Mouse (Mus musculus) lung, postnatal 0 days (tissue): Measurements from ENCODE around the gene Sapcd1. TPM values are rescaled to one million over a fixed set of nuclear protein-coding genes. Genes with fewer than 3 reads are reported as not detected.

Source experiments
- ATAC-seq: fragments of 200-750 bp; cut with Nextera tagmentation; 2 replicates; pipeline ENCODE4 v1.8.0; 2017; ENCODE audit warnings: moderate library complexity
- DNase-seq: peaks from one replicate; pipeline ENCODE4 v3.0.0-alpha.2; 2016; ENCODE audit warnings: low spot score
- H3K27ac ChIP-seq: fragments of 300-500 bp; sonication (generic); 2 replicates; pipeline ENCODE4 v1.5.1; 2014; ENCODE audit warnings: antibody characterized with exemption, mild to moderate bottlenecking, low read length, mixed read lengths
- H3K27me3 ChIP-seq: fragments of 300-500 bp; sonication (generic); replicated peaks from 2 replicates; pipeline ENCODE4 v1.6.1; 2014; ENCODE audit warnings: low read length, mixed read lengths; ENCODE audit not compliant: insufficient read depth
- H3K36me3 ChIP-seq: fragments of 300-500 bp; sonication (generic); 2 replicates; pipeline ENCODE4 v1.6.1; 2014; ENCODE audit warnings: low read length, mixed read lengths; ENCODE audit not compliant: insufficient read depth
- H3K4me1 ChIP-seq: fragments of 300-500 bp; sonication (generic); 2 replicates; pipeline ENCODE4 v1.6.1; 2014; ENCODE audit warnings: antibody characterized with exemption, low read depth, low read length, mixed read lengths; ENCODE audit not compliant: insufficient read depth
- H3K4me2 ChIP-seq: fragments of 300-500 bp; sonication (generic); replicated peaks from 2 replicates; pipeline ENCODE4 v1.6.1; 2014; ENCODE audit warnings: low read depth, mild to moderate bottlenecking, low read length, moderate library complexity, mixed read lengths
- H3K4me3 ChIP-seq: fragments of 300-500 bp; sonication (generic); 2 replicates; pipeline ENCODE4 v1.5.1; 2014; ENCODE audit warnings: low read depth, low read length
- H3K9ac ChIP-seq: fragments of 300-500 bp; sonication (generic); replicated peaks from 2 replicates; pipeline ENCODE4 v1.6.1; 2014; ENCODE audit warnings: low read depth, mild to moderate bottlenecking
- H3K9me3 ChIP-seq: fragments of 300-500 bp; sonication (generic); 2 replicates; pipeline ENCODE4 v1.6.1; 2016; ENCODE audit warnings: low read length, mixed read lengths
- CTCF ChIP-seq: IDR thresholded peaks from 2 replicates; pipeline ENCODE4 v1.5.1; 2016; ENCODE audit warnings: antibody characterized with exemption, mild to moderate bottlenecking
- EP300 ChIP-seq: IDR thresholded peaks from 2 replicates; pipeline ENCODE4 v1.6.1; 2016; ENCODE audit warnings: antibody characterized with exemption, mild to moderate bottlenecking, control low read depth
- WGBS: fragments of 180-500 bp; shearing (Covaris S2); extraction: QIAGEN DNeasy Blood & Tissue Kit; methylation state at CpG from one replicate; pipeline ENCODE4 v1.1.7; 2014; 5-methylcytosine and 5-hydroxymethylcytosine counted together
- polyA plus RNA-seq: library from polyadenylated mRNA; unstranded; fragments of >200 nt; fragmentation: Nextera tagmentation; extraction: Ambion mirVana; gene quantifications from 2 replicates; pipeline ENCODE4 v1.2.1, GENCODE M21; 2015

Sapcd1 gene
- polyA plus RNA-seq, 1 experiment from 2014 or later, result 1.7 TPM

DNA sequence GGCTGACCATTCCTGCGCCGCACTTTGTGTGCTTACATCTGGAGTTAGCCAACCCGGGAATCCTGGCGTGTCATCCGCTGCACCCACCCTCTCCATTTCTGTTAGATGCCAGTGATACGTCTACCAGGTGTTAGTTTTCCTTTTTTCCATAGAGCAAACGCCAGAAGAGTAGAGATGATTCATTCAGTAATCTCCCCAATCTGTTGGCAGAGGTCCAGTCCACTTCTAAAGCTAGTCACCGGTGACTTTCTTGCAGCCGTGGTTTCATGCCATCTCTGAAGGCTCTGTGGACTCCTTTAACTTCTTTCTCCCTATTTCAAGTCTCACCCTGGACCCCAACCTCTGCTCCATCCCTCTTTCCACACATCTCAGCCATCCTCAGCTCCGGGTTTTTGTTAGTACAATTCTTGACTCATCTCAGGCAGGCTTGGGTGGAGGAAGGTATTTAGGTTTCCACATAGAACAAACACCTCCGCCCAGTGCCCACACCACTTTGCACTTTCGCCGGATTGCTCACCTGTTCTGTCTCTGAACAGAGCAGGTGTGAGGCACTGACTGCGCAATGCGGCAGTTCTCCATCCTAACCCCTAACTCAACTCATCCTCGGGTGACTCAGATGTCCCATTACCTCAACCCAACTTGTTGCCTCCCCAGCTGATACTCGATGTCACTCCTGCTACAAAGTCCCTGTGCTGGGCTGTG is 40.5 kb upstream of the Sapcd1 start:
- Histone ChIP-seq H3K27me3 (0 out of 2 replicates have a peak, but pooled peaks cover 3% of the 10 kb centered on the region), H3K9ac (no peak overlapping the region), H3K27ac (no peak overlapping the region), H3K4me3 (no peak overlapping the region), H3K4me1 (peaks cover 6% of the 10 kb centered on the region; the same call in 1 of the 2 replicates), H3K36me3 (no peaks in the 10 kb centered on the region), H3K4me2 (no peak overlapping the region), H3K9me3 (no peaks in the 10 kb centered on the region)
- no peak for TF ChIP-seq CTCF
- peak; percentile 54; the same call in 1 of the 2 replicates for TF ChIP-seq EP300
- WGBS, result 54% methylated on average over 17 of the region's 17 CpGs
- ATAC-seq, result peak; percentile 29
- peak; percentile 67 for DNase-seq

- peak within 1 kb of the TSS; percentile 39 for H3K4me3 ChIP-seq
- no peak for TF ChIP-seq CTCF
- no peak for TF ChIP-seq EP300
- H3K36me3 ChIP-seq, result peaks cover 7% of the 10 kb centered on the region; the same call in 1 of the 2 replicates
- H3K4me2 ChIP-seq, result peak within 1 kb of the TSS; percentile 70
- H3K9ac ChIP-seq, result peak within 1 kb of the TSS; percentile 29; the same call in 1 of the 2 replicates
- H3K4me1 ChIP-seq, result peaks cover 6% of the 10 kb centered on the region; the same call in 1 of the 2 replicates
- DNase-seq, result no peak
- 55% methylated on average over 10 of the region's 10 CpGs for WGBS
- peak within 1 kb of the TSS; percentile 83 for H3K27ac ChIP-seq
- 0 out of 2 replicates have a peak, but pooled peaks cover 3% of the 10 kb centered on the region for H3K27me3 ChIP-seq
- ATAC-seq, result no peak
- H3K9me3 ChIP-seq, result no peaks in the 10 kb centered on the region
Observed at GRCm38 (mm10) chr17:35066084-35066483, 38.3 kb upstream of the Sapcd1 start, which contains the start of gene Mpig6b. Gene Mpig6b, minus strand, starts transcription at chr17:35066184.

- 4% methylated on average over 48 of the region's 48 CpGs for WGBS
- Histone ChIP-seq H3K36me3 (peaks cover 7% of the 10 kb centered on the region; the same call in 1 of the 2 replicates), H3K4me2 (peak within 1 kb of the TSS; percentile 70), H3K27ac (peak within 1 kb of the TSS; percentile 83), H3K4me3 (peak within 1 kb of the TSS; percentile 39), H3K27me3 (0 out of 2 replicates have a peak, but pooled peaks cover 3% of the 10 kb centered on the region), H3K4me1 (peaks cover 8% of the 10 kb centered on the region), H3K9me3 (no peaks in the 10 kb centered on the region), H3K9ac (peak within 1 kb of the TSS; percentile 29; the same call in 1 of the 2 replicates)
- TF ChIP-seq EP300, result no peak
- peak; percentile 40 for TF ChIP-seq CTCF
- ATAC-seq (peak; percentile 90), DNase-seq (peak; percentile 95)
Observed at GRCm38 (mm10) chr17:35064951-35065947, 37.4 kb upstream of the Sapcd1 start, which contains the start of gene Ly6g6c. Gene Ly6g6c, plus strand, starts transcription at chr17:35065388.

DNA sequence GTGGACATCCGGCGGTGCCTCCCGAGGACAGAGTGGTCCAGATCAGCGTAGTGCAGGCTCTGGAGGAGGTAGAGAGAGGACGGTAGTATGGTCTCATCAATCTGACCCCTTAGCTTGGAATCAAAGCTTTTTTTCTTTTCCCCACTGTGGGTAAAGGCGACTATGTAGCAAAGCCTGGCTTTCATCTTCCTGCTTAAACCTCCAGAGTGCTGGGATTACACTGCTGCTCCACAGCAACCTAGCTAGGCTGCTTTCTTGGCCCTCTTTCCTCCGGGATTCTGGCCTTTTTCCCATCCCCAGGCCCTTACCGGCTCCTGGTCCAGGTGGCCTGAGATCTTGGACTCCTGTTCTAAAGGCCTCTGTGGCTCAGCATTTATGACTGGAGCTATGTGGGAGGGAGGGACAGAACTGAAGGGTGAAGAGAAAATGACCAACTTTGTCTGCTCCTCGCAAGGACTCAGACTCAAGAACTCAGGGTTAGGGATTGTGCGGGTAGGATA is 36.6 kb upstream of the Sapcd1 start:
- peak overlapping the region; percentile 39 for H3K4me3 ChIP-seq
- TF ChIP-seq CTCF (no peak), EP300 (no peak)
- peak overlapping the region; percentile 83 for H3K27ac ChIP-seq
- ATAC-seq (peak; percentile 27), DNase-seq (no peak)
- 0 out of 2 replicates have a peak, but pooled peaks cover 3% of the 10 kb centered on the region for H3K27me3 ChIP-seq
- no peaks in the 10 kb centered on the region for H3K9me3 ChIP-seq
- peaks cover 7% of the 10 kb centered on the region; the same call in 1 of the 2 replicates for H3K36me3 ChIP-seq
- H3K4me1 ChIP-seq, result peaks cover 12% of the 10 kb centered on the region
- H3K4me2 ChIP-seq, result peak overlapping the region; percentile 70
- H3K9ac ChIP-seq, result no peak overlapping the region; the same call in 1 of the 2 replicates
- 24% methylated on average over 10 of the region's 10 CpGs for WGBS

GRCm38 (mm10) chr17:35063466-35063865 is 35.6 kb upstream of the Sapcd1 start:
- Histone ChIP-seq H3K27me3 (0 out of 2 replicates have a peak, but pooled peaks cover 3% of the 10 kb centered on the region), H3K27ac (peak overlapping the region; percentile 83; the same call in 1 of the 2 replicates), H3K36me3 (peaks cover 7% of the 10 kb centered on the region; the same call in 1 of the 2 replicates), H3K4me1 (peaks cover 12% of the 10 kb centered on the region), H3K9me3 (no peaks in the 10 kb centered on the region), H3K9ac (no peak overlapping the region), H3K4me2 (no peak overlapping the region), H3K4me3 (no peak overlapping the region)
- no peak for DNase-seq
- TF ChIP-seq CTCF (no peak), EP300 (no peak)
- ATAC-seq, result no peak
- 74% methylated on average over 3 of the region's 3 CpGs for WGBS
